Mouse (Mus musculus) ES-Bruce4 (cell line): Measurements from ENCODE around the gene Sart1.

Source experiments
- CTCF ChIP-seq: IDR thresholded peaks from one replicate; pipeline ENCODE4 v1.8.1; 2011; ENCODE audit warnings: low read depth, low read length
- EP300 ChIP-seq: IDR thresholded peaks from 2 replicates; pipeline ENCODE4 v1.6.1; 2011; ENCODE audit warnings: low read depth, low read length; ENCODE audit not compliant: insufficient read depth
- POLR2A ChIP-seq: IDR thresholded peaks from one replicate; pipeline ENCODE4 v1.8.1; 2011; ENCODE audit warnings: low read length; ENCODE audit not compliant: insufficient read depth

GRCm38 (mm10) chr19:5383326-5383725 lies 5.2 kb downstream of the Sart1 start:
- no peak for TF ChIP-seq CTCF
- TF ChIP-seq POLR2A, result no peak
- no peak for TF ChIP-seq EP300
